Mouse (Mus musculus): ENCODE results near the gene Cda. TPM values are rescaled to one million over a fixed set of nuclear protein-coding genes. Genes with fewer than 3 reads are reported as not detected.

Cda gene
- polyA plus RNA-seq, 1 experiment from 2014 or later, result 6.5 TPM

- no peaks in the 10 kb centered on the region for H3K27me3 ChIP-seq
- no peaks in the 10 kb centered on the region for H3K9me3 ChIP-seq
- no peak overlapping the region for H3K4me2 ChIP-seq
- peaks cover 33% of the 10 kb centered on the region for H3K36me3 ChIP-seq
- H3K4me3 ChIP-seq, result no peak overlapping the region
- WGBS, result 54% methylated on average over 6 of the region's 6 CpGs
- no peak overlapping the region for H3K27ac ChIP-seq (replicated peaks)
- no peak overlapping the region for H3K9ac ChIP-seq
- peaks cover 15% of the 10 kb centered on the region for H3K4me1 ChIP-seq (replicated peaks)
- ATAC-seq (ENCODE audit: low FRiP score, low read depth), result peak; percentile 43; the same call in 1 of the 2 replicates
Measured at GRCm38 (mm10) chr4:138318509-138319266, 49.1 kb downstream of the Cda start.

GRCm38 (mm10) chr4:138316369-138316768, 51.4 kb downstream of the Cda start:
- H3K36me3 ChIP-seq, result peaks cover 50% of the 10 kb centered on the region
- H3K9me3 ChIP-seq, result no peaks in the 10 kb centered on the region
- H3K4me2 ChIP-seq, result no peak overlapping the region
- no peak overlapping the region for H3K4me3 ChIP-seq
- no peaks in the 10 kb centered on the region; the same call in 1 of the 2 replicates for H3K4me1 ChIP-seq (replicated peaks)
- H3K9ac ChIP-seq, result no peak overlapping the region
- 88% methylated on average over 6 of the region's 6 CpGs for WGBS
- no peaks in the 10 kb centered on the region for H3K27me3 ChIP-seq
- ATAC-seq (ENCODE audit: low FRiP score, low read depth), result no peak
- no peak overlapping the region for H3K27ac ChIP-seq (replicated peaks)

- ATAC-seq (ENCODE audit: low FRiP score, low read depth), result no peak
- H3K27ac ChIP-seq (replicated peaks), result no peak overlapping the region
- H3K9ac ChIP-seq, result no peak overlapping the region
- no peak overlapping the region for H3K4me2 ChIP-seq
- no peaks in the 10 kb centered on the region for H3K9me3 ChIP-seq
- no peak overlapping the region for H3K4me3 ChIP-seq
- H3K27me3 ChIP-seq, result no peaks in the 10 kb centered on the region
- no peaks in the 10 kb centered on the region; the same call in 1 of the 2 replicates for H3K4me1 ChIP-seq (replicated peaks)
- WGBS, result 69% methylated on average over 9 of the region's 9 CpGs
- H3K36me3 ChIP-seq, result peaks cover 54% of the 10 kb centered on the region
Measured at GRCm38 (mm10) chr4:138315781-138316180, 52.0 kb downstream of the Cda start.

- WGBS, result 92% methylated on average over 4 of the region's 4 CpGs
- no peaks in the 10 kb centered on the region for H3K9me3 ChIP-seq
- no peaks in the 10 kb centered on the region for H3K4me1 ChIP-seq (replicated peaks)
- no peak overlapping the region for H3K27ac ChIP-seq (replicated peaks)
- no peak overlapping the region for H3K4me2 ChIP-seq
- no peak overlapping the region for H3K4me3 ChIP-seq
- no peak for ATAC-seq (ENCODE audit: low FRiP score, low read depth)
- H3K9ac ChIP-seq, result no peak overlapping the region
- peaks cover 63% of the 10 kb centered on the region for H3K36me3 ChIP-seq
- no peaks in the 10 kb centered on the region for H3K27me3 ChIP-seq
Measured at GRCm38 (mm10) chr4:138313795-138314194, 54.0 kb downstream of the Cda start.

GRCm38 (mm10) chr4:138313021-138313420, 54.8 kb downstream of the Cda start:
- no peak for ATAC-seq (ENCODE audit: low FRiP score, low read depth)
- 93% methylated on average over 11 of the region's 11 CpGs for WGBS
- H3K4me3 ChIP-seq, result no peak overlapping the region
- H3K4me1 ChIP-seq (replicated peaks), result no peaks in the 10 kb centered on the region
- no peaks in the 10 kb centered on the region for H3K9me3 ChIP-seq
- no peak overlapping the region for H3K27ac ChIP-seq (replicated peaks)
- H3K27me3 ChIP-seq, result no peaks in the 10 kb centered on the region
- H3K36me3 ChIP-seq, result peaks cover 63% of the 10 kb centered on the region
- no peak overlapping the region for H3K9ac ChIP-seq
- H3K4me2 ChIP-seq, result no peak overlapping the region

GRCm38 (mm10) chr4:138312105-138312504, 55.7 kb downstream of the Cda start:
- Histone ChIP-seq H3K9me3 (no peaks in the 10 kb centered on the region), H3K4me1 (replicated peaks) (peaks cover 8% of the 10 kb centered on the region; the same call in 1 of the 2 replicates), H3K27me3 (no peaks in the 10 kb centered on the region), H3K27ac (replicated peaks) (no peak overlapping the region), H3K36me3 (peaks cover 61% of the 10 kb centered on the region), H3K9ac (no peak overlapping the region), H3K4me3 (no peak overlapping the region), H3K4me2 (no peak overlapping the region)
- ATAC-seq (ENCODE audit: low FRiP score, low read depth), result no peak
- 88% methylated on average over 3 of the region's 3 CpGs for WGBS

- H3K4me1 ChIP-seq (replicated peaks), result peaks cover 12% of the 10 kb centered on the region; the same call in 1 of the 2 replicates
- no peak overlapping the region for H3K4me2 ChIP-seq
- H3K4me3 ChIP-seq, result no peak overlapping the region
- no peak overlapping the region for H3K27ac ChIP-seq (replicated peaks)
- H3K27me3 ChIP-seq, result no peaks in the 10 kb centered on the region
- no peak overlapping the region for H3K9ac ChIP-seq
- no peaks in the 10 kb centered on the region for H3K9me3 ChIP-seq
- 70% methylated on average over 8 of the region's 8 CpGs for WGBS
- 0 out of 2 replicates have a peak, but pooled peaks have one; percentile 17 for ATAC-seq (ENCODE audit: low FRiP score, low read depth)
- H3K36me3 ChIP-seq, result peaks cover 56% of the 10 kb centered on the region
Measured at GRCm38 (mm10) chr4:138311595-138311994, 56.2 kb downstream of the Cda start.

- 96% methylated on average over 19 of the region's 19 CpGs for WGBS
Measured at GRCm38 (mm10) chr4:138310311-138310910, 57.4 kb downstream of the Cda start.

GRCm38 (mm10) chr4:138307739-138308138, 60.1 kb downstream of the Cda start:
- ATAC-seq (ENCODE audit: low FRiP score, low read depth), result no peak
- WGBS, result 89% methylated on average over 12 of the region's 12 CpGs
- no peak overlapping the region for H3K4me2 ChIP-seq
- no peak overlapping the region for H3K4me3 ChIP-seq
- H3K27ac ChIP-seq (replicated peaks), result no peak overlapping the region
- H3K4me1 ChIP-seq (replicated peaks), result peaks cover 40% of the 10 kb centered on the region
- H3K36me3 ChIP-seq, result peaks cover 24% of the 10 kb centered on the region
- no peaks in the 10 kb centered on the region for H3K27me3 ChIP-seq
- no peaks in the 10 kb centered on the region for H3K9me3 ChIP-seq
- no peak overlapping the region for H3K9ac ChIP-seq

More at GRCm38 (mm10) chr4:138310311-138310910, 57.4 kb downstream of the Cda start:
- no peak overlapping the region for H3K4me3 ChIP-seq
- H3K36me3 ChIP-seq, result peaks cover 51% of the 10 kb centered on the region
- ATAC-seq (ENCODE audit: low FRiP score, low read depth), result no peak
- peaks cover 24% of the 10 kb centered on the region for H3K4me1 ChIP-seq (replicated peaks)
- H3K4me2 ChIP-seq, result no peak overlapping the region
- H3K27me3 ChIP-seq, result no peaks in the 10 kb centered on the region
- H3K27ac ChIP-seq (replicated peaks), result no peak overlapping the region
- no peak overlapping the region for H3K9ac ChIP-seq
- no peaks in the 10 kb centered on the region for H3K9me3 ChIP-seq

GRCm38 (mm10) chr4:138307025-138307424, 60.8 kb downstream of the Cda start:
- Histone ChIP-seq H3K27me3 (no peaks in the 10 kb centered on the region), H3K4me3 (no peak overlapping the region), H3K9ac (no peak overlapping the region), H3K9me3 (no peaks in the 10 kb centered on the region), H3K4me1 (replicated peaks) (peaks cover 40% of the 10 kb centered on the region), H3K36me3 (peaks cover 17% of the 10 kb centered on the region), H3K4me2 (no peak overlapping the region), H3K27ac (replicated peaks) (no peak overlapping the region)
- ATAC-seq (ENCODE audit: low FRiP score, low read depth), result no peak
- 74% methylated on average over 3 of the region's 3 CpGs for WGBS

- peak within 1 kb of the TSS; percentile 79 for H3K4me3 ChIP-seq
- H3K4me1 ChIP-seq (replicated peaks), result peaks cover 40% of the 10 kb centered on the region
- H3K36me3 ChIP-seq, result peaks cover 4% of the 10 kb centered on the region; the same call in 1 of the 2 replicates
- ATAC-seq (ENCODE audit: low FRiP score, low read depth), result peak; percentile 98
- H3K4me2 ChIP-seq, result peak within 1 kb of the TSS; percentile 81
- peak within 1 kb of the TSS; percentile 82 for H3K27ac ChIP-seq (replicated peaks)
- WGBS, result 0% methylated on average over 64 of the region's 64 CpGs
- no peaks in the 10 kb centered on the region for H3K9me3 ChIP-seq
- peak within 1 kb of the TSS; percentile 89 for H3K9ac ChIP-seq
- H3K27me3 ChIP-seq, result no peaks in the 10 kb centered on the region
Measured at GRCm38 (mm10) chr4:138304340-138305104, 63.3 kb downstream of the Cda start, which contains the start of gene Ddost. Gene Ddost (plus strand): TSS chr4:138304730.

- ATAC-seq (ENCODE audit: low FRiP score, low read depth), result no peak
- no peaks in the 10 kb centered on the region for H3K27me3 ChIP-seq
- H3K4me2 ChIP-seq, result peak overlapping the region; percentile 81
- no peaks in the 10 kb centered on the region for H3K9me3 ChIP-seq
- 16% methylated on average over 18 of the region's 18 CpGs for WGBS
- peak overlapping the region; percentile 41 for H3K9ac ChIP-seq
- H3K27ac ChIP-seq (replicated peaks), result peak overlapping the region; percentile 78
- H3K4me3 ChIP-seq, result peak overlapping the region; percentile 79
- H3K4me1 ChIP-seq (replicated peaks), result peaks cover 40% of the 10 kb centered on the region
- no peaks in the 10 kb centered on the region for H3K36me3 ChIP-seq
Measured at GRCm38 (mm10) chr4:138303742-138304141, 64.0 kb downstream of the Cda start.
